Mouse (Mus musculus): ENCODE data around the gene Robo1.

The Robo1 gene

DNA sequence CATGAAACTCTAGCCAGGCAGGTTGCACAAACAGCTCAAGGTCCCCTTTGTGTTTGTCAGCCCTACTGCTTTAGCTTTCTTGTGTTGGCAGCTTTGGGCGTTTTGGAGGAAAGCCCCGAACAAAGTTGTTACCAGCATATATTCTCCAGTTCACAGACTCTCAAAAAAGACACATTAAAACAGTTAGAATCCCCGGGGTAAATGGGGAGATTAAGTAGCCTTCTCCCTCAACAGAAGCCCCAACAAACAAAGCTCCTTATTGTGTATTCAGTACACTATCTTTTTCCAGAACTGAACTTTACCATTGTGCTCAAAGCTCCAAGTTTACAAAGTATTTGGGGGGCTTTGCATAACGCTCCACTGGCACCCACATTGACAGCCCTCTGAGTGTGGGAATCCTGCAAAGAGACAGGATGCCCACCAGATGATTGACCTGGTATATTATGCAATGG, 302.6 kb downstream of the Robo1 start:
- no peak for DNase-seq

GRCm38 (mm10) chr16:72614898-72615297, 306.8 kb downstream of the Robo1 start:
- no peak for DNase-seq

GRCm38 (mm10) chr16:72615360-72615759, 307.3 kb downstream of the Robo1 start:
- DNase-seq: no peak

GRCm38 (mm10) chr16:72622371-72622770, 314.3 kb downstream of the Robo1 start:
- DNase-seq: no peak

DNA sequence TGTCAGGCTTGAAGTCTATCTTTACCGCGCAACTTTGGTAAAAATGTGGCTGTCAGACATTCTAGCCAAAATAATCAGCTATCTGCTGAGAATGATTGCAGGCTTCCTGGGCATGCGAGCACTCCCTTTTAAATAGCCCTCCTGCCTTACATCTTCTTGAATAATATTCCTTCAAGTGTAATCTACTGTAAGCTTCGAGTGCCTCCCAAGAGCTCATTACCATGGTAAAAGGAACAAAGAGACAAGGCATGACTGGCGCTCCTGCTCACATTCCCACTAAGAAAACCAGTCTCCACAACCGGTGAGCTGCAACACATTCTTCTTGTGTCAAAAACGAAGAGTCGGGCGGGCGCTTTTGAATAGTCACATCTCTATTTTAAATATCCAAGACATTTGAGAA, 314.8 kb downstream of the Robo1 start:
- DNase-seq: no peak

DNA sequence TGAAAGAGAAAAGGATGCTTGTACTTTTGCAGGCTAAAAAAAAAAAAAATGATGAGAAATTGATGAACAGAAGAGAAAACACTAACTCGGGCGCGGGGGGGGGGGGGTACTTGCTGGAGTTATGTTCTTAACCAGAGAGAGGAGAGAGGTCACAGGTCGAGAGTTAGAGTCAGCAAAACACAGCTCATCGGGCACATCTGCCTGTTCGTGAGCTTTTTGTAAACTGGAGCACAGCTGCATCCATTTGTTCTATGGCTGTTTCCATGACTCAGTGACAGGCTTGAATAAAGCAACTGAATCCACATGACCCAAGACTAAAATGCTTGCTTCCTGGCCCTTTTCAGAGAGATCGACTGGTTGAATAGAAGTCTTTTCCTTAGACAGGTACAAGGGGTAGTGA, 325.7 kb downstream of the Robo1 start:
- DNase-seq: no peak

DNA sequence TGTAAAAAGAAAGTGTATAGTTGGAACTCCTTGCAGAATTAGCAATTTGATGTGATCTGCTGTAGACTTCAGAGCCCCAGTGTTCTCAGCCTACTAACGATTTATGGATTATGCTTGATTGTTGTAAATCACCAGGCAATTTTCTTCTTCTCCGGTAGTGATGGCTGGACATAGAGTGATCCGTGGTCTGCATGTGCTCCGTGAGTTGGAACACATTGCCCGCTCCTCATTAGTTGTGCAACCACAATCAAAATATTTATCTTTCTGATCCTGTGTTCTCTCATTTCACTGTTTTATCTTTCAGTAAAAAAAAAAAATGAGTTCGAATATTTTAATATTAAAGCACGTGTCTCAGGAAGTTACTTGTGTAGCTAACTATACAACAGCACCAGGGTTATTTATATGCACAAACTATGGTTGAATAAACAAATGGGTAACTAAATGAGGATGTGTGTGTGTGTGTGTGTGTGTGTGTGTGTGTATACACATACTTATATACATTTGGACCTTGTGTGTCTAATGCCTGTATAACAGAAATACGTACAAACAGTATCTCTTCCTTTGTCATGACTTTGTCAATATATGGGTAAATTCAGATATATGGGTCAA, 331.3 kb downstream of the Robo1 start:
- no peak for DNase-seq

DNA sequence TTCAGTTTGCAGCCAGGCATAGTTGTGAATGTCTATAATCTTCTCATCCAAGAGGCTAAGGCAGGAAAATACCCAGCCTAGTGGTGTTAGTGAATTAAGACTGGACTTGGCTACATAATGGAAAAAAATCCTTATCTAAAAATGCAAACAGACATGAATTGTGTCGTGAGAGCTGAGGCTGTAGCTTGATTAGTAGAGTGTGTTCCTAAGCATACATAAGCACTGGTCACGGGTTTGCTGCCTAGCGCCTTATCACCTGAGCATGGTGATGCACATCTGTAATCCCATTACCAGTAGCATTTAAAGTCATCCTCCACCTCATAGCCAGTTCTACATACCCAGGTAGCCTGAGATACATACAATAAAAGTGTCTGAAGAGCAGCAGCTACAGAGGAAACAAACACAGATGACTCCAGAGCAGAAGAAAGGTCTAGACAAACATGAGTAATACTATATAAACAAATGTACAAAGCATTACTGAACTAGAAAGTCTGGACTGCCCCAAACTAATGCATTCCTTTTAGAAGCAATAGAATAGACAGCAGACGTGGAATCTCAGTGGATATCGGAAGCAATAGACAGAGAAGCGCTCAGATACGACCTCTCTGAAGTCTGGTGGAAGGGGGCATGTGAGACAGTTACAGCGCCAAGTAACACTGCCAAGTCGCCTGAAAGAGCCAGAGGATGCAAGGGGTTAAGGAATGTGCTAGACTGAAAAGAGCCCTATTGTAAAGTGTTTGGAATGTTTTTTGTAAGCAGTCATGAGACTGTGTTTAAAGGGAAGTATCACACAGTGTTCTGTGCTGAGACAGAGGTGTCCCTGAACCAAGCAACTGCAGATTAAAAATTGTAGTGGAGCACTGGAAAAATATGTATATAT, 333.1 kb downstream of the Robo1 start:
- no peak for DNase-seq

- DNase-seq: no peak
Measured at GRCm38 (mm10) chr16:72645890-72646289, 337.8 kb downstream of the Robo1 start.

DNA sequence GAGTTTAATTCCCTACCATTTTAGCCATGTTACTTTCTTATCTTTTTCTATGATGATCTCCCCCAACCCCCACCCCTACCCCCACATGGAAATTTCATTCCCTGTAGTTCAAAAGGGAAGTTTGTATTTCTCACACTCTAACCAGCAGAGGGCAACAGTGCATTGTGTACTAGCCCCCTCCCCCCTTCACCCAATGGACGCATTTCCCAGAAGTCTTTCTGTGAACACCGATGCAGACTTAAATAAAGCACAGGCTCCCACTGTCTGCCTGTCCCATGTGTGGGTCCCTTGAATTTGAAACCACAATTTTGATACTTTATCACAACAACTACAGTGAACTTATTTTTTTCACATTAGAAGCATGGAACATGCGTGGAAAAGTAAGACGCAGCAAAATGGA, 341.2 kb downstream of the Robo1 start:
- DNase-seq: peak; percentile 20

GRCm38 (mm10) chr16:72655411-72655810, 347.3 kb downstream of the Robo1 start:
- DNase-seq: no peak

GRCm38 (mm10) chr16:72662837-72663350, 354.8 kb downstream of the Robo1 start:
- peak; percentile 68 for DNase-seq

- peak; percentile 48 for DNase-seq
Measured at GRCm38 (mm10) chr16:72663351-72664232, 355.5 kb downstream of the Robo1 start.

GRCm38 (mm10) chr16:72664233-72664613, 356.1 kb downstream of the Robo1 start:
- peak; percentile 19 for DNase-seq

- DNase-seq: no peak
Measured at GRCm38 (mm10) chr16:72664806-72665205, 356.7 kb downstream of the Robo1 start.

- DNase-seq: no peak
Measured at GRCm38 (mm10) chr16:72665454-72665853, 357.3 kb downstream of the Robo1 start.

GRCm38 (mm10) chr16:72670240-72671038, 362.3 kb downstream of the Robo1 start:
- no peak for DNase-seq

DNA sequence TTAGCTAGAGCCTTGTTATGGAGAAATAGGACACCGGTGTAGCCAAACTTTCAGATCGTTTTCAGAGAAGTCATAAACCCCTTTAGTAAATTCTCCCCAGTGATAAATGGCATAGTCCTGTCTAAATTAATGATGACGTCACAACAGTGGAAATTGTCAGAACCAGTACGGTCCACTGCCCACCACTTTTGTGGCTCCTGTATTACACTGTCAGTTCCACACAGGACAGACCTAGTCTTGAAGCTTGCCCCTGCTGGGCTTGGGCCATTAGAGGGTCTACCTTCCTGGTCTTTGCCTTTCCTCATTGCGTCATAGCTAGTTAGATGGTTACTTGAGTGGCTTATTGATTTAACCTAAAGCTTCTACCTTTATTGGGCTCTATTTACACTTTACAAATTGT, 369.1 kb downstream of the Robo1 start:
- DNase-seq: no peak

GRCm38 (mm10) chr16:72678450-72678849, 370.3 kb downstream of the Robo1 start:
- DNase-seq: no peak

DNA sequence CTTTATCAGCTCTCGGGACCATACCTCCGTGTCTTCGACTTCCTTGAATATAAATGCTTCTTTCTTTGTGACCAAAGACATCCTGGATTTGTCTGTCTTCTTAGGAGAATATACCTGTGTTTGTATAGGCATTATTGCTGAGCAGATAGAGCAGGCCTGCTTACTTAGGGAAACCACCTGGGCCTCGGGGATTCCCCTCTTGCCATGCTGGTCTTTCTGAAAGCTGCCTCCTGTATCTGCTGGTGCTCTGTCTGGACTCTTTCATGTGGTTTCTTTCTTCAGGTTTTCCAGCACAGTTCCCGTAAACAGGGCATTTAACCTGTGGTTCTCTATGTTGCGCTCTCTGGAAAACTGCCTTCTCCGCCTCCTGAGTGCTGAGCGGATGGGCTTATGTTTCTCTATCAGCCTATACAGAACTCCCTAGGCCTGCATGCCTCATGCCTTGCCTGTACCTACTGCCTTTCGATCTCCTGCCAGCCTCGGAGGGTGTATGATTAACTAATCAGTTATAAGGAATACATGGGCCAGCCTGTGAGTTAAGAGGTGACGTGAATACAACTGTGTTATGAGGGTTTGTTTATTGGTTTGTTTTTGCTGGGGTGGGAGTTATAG, 370.9 kb downstream of the Robo1 start:
- no peak for DNase-seq

DNA sequence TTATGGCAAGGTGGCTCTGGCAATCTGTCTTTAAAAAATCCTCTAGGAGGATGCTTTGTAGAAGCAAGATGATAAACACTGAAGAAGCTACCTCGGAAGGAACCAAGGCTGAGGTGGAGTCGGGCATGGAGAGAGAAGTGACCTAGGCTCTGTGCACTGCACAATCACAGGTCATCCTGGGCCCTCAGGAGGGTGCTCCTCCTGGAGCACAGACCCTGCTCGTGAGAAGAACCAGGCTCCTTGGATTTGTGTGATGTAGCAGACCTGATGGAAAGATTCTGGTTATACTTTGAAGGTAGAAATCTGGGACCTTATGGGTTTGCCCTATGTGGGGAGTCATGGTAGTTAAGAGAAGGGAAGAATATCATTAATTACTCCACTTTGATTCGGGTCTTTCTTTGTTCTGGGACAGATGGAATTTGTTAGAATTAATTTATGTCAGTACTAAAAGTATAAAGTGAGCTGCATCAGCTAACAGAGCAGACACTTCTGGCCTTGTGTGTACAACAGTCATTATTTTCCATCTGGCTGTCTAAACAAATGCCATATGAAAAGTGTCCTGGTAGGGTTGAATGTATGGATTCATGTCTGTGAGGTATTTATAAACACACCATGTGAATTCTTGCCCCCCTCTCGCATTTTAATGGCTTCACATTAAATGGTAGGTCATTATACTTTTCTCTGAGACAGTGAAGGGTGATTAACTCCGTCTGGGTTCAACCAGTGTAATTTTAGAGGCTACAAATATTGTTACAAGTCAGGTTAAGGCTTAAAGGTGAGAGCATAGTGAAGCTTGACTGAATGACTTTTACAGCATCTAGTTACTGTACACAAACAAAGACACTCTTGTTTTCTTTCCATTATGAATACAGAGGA, 377.7 kb downstream of the Robo1 start:
- DNase-seq: no peak

Measured in cerebellum, adult 8-10 months (tissue).